Mouse (Mus musculus): ENCODE measurements around the gene Nppc. TPM values are rescaled to one million over a fixed set of nuclear protein-coding genes. Genes with fewer than 3 reads are reported as not detected.

Gene Nppc
- total and polyA plus RNA-seq, 3 experiments = not detected

GRCm38 (mm10) chr1:86700367-86700766 is 30.0 kb upstream of the Nppc start (continued):
- TF ChIP-seq POLR2AphosphoS2 (IDR thresholded peaks at IDR 0.05; ENCODE audit: low read length) = no peak

GRCm38 (mm10) chr1:86699346-86700136 is 29.2 kb upstream of the Nppc start:
- Histone ChIP-seq H3K79me2 (ENCODE audit: control insufficient read depth, insufficient read depth, low read length, poor library complexity) (peaks cover 8% of the 10 kb centered on the region), H3K9me3 (replicated peaks; ENCODE audit: insufficient read depth, low read length) (no peaks in the 10 kb centered on the region), H3K36me3 (ENCODE audit: control insufficient read depth in 1 of 2, insufficient read depth in 2 of 2, low read length in 2 of 2) (peaks cover 0 to 11% of the 10 kb centered on the region in 2 experiments; a peak in 2 of 4 replicates), H3K4me1 (ENCODE audit: control insufficient read depth in 1 of 2, insufficient read depth in 2 of 2, low read length in 2 of 2) (peaks cover 8 to 16% of the 10 kb centered on the region in 2 experiments), H3K27me3 (ENCODE audit: control insufficient read depth in 1 of 2, insufficient read depth in 2 of 2, low read length in 2 of 2) (no peaks in the 10 kb centered on the region), H3K4me3 (ENCODE audit: control insufficient read depth in 1 of 2, insufficient read depth in 1 of 2, low read depth in 2 of 2, low read length in 2 of 2) (no peak overlapping the region), H3K27ac (ENCODE audit: control insufficient read depth, low read depth, low read length) (no peak overlapping the region), H3K9ac (ENCODE audit: control insufficient read depth, low read depth, low read length, poor library complexity, severe bottlenecking) (no peak overlapping the region)
- peak; percentile 80 for DNase-seq (ENCODE audit: low read depth, low spot score)
- TF ChIP-seq E2F4 (IDR thresholded peaks at IDR 0.05; ENCODE audit: borderline replicate concordance, low read depth, low read length) (no peak), GABPA (IDR thresholded peaks at IDR 0.05; ENCODE audit: low read depth, low read length) (no peak), ETS1 (IDR thresholded peaks at IDR 0.05; ENCODE audit: low read depth, low read length) (no peak), ZKSCAN1 (IDR thresholded peaks at IDR 0.05; ENCODE audit: low read depth, low read length) (no peak), SIN3A (IDR thresholded peaks at IDR 0.05; ENCODE audit: low read length) (no peak), NRF1 (IDR thresholded peaks at IDR 0.05; ENCODE audit: insufficient read depth, low read depth, low read length, poor library complexity, severe bottlenecking) (no peak), TCF12 (IDR thresholded peaks at IDR 0.05; ENCODE audit: low read depth, low read length) (no peak), JUND (IDR thresholded peaks at IDR 0.05; ENCODE audit: low read depth, low read length) (no peak), BHLHE40 (IDR thresholded peaks at IDR 0.05; ENCODE audit: borderline replicate concordance, low read depth, low read length) (no peak), RAD21 (IDR thresholded peaks at IDR 0.05; ENCODE audit: low read depth, low read length) (peak; percentile 75), MAFK (IDR thresholded peaks at IDR 0.05; ENCODE audit: borderline replicate concordance, low read depth, low read length) (no peak), ZMIZ1 (IDR thresholded peaks at IDR 0.05; ENCODE audit: low read depth, low read length) (no peak), SMC3 (IDR thresholded peaks at IDR 0.05; ENCODE audit: low read depth, low read length) (peak; percentile 67), USF2 (IDR thresholded peaks at IDR 0.05; ENCODE audit: borderline replicate concordance in 1 of 2, insufficient read depth in 1 of 2, low read depth in 1 of 2, low read length in 2 of 2) (no peak), KAT2A (conservative IDR thresholded peaks at IDR 0.05; ENCODE audit: low read depth, low read length) (no peak), CHD2 (IDR thresholded peaks at IDR 0.05; ENCODE audit: low read length) (no peak), POLR2A (IDR thresholded peaks at IDR 0.05; ENCODE audit: control insufficient read depth in 1 of 2, insufficient read depth in 1 of 2, low read depth in 1 of 2, low read length in 2 of 2, poor library complexity in 1 of 2) (no peak), RCOR1 (IDR thresholded peaks at IDR 0.05; ENCODE audit: low read depth, low read length) (no peak), MAX (IDR thresholded peaks at IDR 0.05; ENCODE audit: low read length) (0 out of 2 replicates have a peak, but pooled peaks have one; percentile 14), MEF2A (IDR thresholded peaks at IDR 0.05; ENCODE audit: extremely low read depth, insufficient replicate concordance, low read depth, low read length, poor library complexity, severe bottlenecking) (no peak), ELF1 (IDR thresholded peaks at IDR 0.05; ENCODE audit: low read depth, low read length) (no peak), TBP (IDR thresholded peaks at IDR 0.05; ENCODE audit: low read depth, low read length) (no peak), MAZ (IDR thresholded peaks at IDR 0.05; ENCODE audit: low read depth, low read length) (no peak), USF1 (IDR thresholded peaks at IDR 0.05; ENCODE audit: low read depth, low read length) (no peak), MYB (IDR thresholded peaks at IDR 0.05; ENCODE audit: low read depth, low read length) (no peak), EP300 (IDR thresholded peaks at IDR 0.05; ENCODE audit: low read depth in 1 of 2, low read length in 2 of 2) (no peak), POLR2AphosphoS2 (IDR thresholded peaks at IDR 0.05; ENCODE audit: low read length) (no peak), HCFC1 (IDR thresholded peaks at IDR 0.05; ENCODE audit: low read depth, low read length) (no peak), ZNF384 (IDR thresholded peaks at IDR 0.05; ENCODE audit: low read depth, low read length) (no peak), POLR2AphosphoS5 (IDR thresholded peaks at IDR 0.05; ENCODE audit: borderline replicate concordance, low read depth, low read length) (no peak), UBTF (IDR thresholded peaks at IDR 0.05; ENCODE audit: borderline replicate concordance, insufficient read depth, low read depth, low read length) (no peak), CHD1 (IDR thresholded peaks at IDR 0.05; ENCODE audit: low read depth, low read length) (no peak), MXI1 (IDR thresholded peaks at IDR 0.05; ENCODE audit: low read depth, low read length) (no peak), ZC3H11A (IDR thresholded peaks at IDR 0.05; ENCODE audit: low read depth, low read length) (peak; percentile 45)
